Mouse (Mus musculus) B cell, adult 2 months (primary cell): ENCODE data around the gene Hist1h4h.

Experiments
- DNase-seq, 2 experiments: peaks; one replicate each; pipeline ENCODE4 v3.0.0; 2022

Gene Hist1h4h

DNA sequence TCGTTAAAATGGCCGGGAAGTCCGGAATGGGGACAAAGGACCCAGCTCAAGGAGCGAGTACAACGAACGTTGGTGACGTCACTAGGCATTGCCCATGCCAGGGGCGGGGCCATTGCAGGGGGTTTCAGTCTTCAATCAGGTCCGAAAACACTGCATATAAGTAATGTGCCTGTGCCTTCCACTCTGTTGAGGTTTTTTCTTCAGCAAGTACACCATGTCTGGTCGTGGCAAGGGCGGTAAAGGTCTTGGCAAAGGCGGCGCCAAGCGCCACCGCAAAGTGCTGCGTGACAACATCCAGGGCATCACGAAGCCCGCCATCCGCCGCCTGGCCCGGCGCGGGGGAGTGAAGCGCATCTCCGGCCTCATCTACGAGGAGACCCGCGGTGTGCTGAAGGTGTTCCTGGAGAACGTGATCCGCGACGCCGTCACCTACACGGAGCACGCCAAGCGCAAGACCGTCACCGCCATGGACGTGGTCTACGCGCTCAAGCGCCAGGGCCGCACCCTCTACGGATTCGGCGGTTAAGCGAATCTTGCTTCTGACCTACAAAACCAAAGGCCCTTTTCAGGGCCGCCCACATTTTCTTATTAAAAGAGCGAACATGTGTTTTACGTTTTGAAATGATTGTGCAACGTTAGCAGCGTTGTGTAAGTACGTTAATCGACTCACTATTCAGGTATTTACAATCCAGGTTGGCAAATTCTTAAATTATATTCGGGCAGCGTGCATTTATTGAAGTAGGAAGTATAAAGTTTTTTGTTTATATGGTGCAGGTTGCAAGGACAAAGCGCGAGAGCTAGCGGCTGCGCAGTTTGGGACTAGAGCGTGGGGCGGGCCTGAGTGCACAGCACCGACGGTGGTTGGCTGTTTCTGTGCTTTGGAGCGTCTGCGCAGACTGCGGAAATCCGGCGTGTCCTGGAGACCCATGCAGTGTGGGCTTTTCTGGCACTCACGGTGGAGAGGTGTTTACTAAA, at the start of gene Hist1h4h:
Gene Hist1h4h, plus strand, starts transcription at position 150 of the 975 bp plus-strand sequence.
- peak; percentile 98 for DNase-seq

DNA sequence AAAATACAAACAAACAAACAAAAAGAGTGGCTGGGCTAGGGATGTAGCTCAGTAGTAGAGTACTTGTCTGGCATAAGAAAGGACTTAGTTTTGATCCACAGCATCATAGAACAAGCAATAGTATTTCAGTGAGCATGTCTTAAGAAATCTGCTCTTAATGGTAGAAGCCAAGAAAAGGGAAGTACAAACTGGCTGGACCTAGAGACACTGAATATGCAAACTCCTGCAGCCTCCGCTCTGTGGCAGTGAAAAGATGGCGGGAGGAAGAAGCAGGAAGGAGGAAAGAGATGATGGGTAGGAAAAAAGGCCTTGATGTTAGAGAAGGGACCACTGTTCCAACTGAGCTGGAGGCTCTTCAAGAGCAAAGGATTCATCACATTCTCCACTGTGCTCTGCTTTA, 47.7 kb upstream of the Hist1h4h start:
- no peak for DNase-seq

DNA sequence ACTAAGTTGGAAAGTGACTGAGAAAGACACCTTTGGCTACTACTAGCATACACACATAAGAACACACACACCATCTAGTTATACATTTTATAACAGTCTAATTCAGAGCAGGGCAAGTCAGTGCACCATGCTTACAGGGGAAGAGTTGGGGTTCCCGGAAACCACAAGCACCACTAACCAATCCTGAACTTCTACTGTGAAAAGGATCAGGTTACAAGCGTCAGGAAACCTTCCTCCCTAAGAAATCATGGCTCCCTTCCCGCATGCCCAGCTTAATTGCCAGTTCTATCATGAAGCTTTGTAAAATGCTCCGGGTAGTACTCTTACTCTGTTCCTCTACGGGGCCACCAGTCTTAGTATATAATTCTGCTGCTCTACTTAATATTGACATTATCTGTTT, 45.6 kb upstream of the Hist1h4h start:
- no peak for DNase-seq

DNA sequence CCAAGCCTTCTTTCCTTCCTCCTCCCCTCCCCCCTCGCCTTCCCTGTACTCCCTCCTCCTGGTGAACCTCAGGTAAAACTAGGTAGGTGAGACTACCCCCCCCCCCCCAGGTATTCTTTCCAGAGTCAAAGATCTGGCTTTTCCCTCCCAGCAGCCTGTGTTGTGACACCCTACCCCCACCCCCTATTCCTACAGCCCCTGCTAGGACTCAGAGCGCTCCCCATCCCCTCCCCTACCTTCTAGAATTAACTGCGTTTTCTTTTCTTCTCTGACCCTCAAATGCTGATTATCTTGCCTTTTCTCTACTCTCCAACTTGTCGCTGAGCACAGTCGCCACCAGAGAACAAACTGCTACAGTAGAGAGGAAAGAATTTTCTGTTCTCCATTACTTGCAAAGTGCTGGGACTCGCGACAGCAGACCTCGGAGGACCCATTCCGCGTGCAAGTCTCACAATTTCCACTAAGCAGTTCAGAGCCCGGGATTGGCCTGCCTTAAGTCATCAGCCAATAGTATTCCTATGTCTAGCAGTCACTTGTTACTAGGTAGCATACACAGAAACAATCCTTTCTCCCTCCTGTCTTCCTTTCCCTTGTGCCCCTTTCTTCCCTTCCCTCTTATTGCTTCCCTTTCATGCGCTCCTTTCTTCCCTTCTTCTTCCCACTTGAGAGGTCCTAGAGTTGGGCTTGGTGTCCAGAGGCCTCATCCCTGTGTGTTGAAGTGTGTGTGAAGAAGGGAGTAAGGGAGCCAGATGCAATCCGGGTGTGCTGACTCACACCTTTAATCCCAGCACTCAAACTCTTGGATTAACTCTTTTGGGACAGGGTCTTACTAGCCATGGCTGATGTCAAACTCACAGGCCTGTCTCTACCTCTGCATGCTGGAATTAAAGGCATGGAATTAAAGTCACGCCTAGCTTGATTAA, 42.2 kb upstream of the Hist1h4h start, which contains the start of gene Btn2a2:
Gene Btn2a2, minus strand, starts transcription at position 458 of the 923 bp plus-strand sequence.
- peak; percentile 66 to 71 for DNase-seq

DNA sequence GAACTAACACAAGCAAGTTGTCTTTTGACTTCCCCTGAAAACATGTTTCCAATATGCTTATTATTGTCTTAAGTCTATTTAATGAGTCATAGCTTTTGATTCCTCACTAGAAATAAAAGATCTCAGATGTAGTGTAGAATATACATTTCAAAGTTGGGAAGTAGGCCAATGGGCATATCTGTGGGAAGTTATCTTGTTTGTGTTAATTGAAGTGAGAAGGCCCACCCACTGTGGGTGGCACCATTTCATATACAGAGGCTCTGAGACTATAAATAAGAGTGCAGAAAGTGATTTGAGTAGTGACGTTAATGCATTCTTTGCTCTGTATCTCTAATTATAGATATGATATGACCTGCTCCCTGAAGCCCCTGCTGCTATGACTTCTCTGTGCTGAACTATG, 40.0 kb upstream of the Hist1h4h start:
- no peak for DNase-seq

DNA sequence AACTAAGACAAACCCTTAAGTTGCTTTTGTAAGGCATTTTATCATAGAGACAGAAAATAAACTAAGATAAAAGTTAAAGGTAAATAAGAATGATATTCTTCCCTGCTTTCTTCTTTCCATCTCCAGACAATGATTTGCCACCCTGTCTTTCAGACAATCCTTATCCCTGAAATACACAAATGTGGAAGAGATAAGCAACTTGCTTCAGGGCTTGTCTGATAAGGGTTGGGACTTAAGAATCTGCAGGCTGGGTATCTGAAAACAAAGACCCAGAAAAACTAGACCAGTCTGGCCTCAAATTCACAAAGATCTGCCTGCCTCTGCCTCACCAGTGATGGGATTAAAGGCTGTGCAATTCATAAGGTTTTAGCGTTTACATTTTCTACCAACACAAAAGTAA, 39.6 kb upstream of the Hist1h4h start:
- no peak for DNase-seq

DNA sequence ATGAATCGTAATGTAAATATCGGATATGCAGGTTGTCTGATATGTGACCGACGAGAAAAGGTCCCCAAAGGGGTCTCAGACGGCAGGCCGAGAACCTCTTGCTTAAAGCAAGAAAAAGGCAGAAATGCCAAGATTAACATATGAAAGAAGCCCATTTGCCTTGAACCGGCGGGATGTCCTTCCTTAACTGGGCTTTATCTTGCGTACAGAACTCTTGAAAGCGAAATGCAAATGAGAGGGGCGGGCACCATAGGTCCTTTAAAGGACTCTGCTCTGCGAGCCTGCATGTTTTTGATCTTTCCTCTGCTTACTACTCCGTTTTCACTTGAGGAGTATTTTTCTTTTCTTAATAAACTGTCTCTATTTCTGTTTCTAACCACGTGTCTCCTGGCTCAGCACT, 38.9 kb upstream of the Hist1h4h start:
- peak in 1 of 2 experiments; percentile 20 for DNase-seq

DNA sequence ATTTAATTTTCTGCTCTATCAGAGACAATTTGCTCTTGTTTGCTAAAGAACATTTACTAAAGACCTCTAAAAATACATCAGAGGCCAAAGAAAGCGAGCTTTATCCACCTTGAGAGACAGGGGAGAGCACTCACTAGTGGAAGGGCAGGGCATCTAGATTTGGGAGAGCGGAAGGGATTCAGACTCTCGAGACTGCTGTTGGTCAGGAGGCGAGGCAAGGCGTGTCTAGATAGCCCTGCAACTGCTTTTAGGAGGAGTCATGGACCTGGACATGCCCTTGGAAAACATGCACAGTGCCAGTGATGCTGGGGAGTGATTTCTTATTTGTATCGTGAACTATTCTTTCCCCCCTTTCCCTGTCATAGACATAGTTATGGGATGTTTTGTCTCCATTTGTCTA, 35.3 kb upstream of the Hist1h4h start:
- DNase-seq, result no peak

DNA sequence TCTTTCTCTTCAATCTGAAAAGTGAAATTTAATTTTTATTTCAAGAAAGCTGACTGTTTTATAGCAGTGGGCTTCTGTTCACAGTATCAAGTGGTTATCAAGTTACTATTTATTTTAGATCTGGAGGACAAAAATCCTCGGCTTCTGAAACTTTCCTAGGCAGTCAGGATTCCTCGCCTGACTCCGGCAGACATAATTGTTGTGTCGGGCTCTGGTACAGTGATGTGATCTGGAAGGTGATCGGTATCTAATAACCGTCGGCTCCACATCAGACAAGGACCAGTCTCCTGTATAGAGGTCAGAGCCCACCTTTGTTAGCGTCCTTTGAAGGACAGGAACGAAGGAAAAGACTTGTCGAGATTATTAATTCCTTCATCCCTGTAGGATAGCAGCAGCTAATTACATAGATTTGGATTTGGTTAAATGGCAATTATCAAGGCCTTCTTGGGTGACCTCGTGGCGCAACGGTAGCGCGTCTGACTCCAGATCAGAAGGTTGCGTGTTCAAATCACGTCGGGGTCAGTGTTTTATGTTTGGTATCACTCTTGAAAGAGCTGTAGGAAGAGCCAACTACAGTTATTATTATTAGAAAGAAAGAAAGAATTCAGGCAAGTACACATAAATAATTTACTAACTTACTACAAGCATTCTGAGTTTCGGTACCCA, 33.1 kb upstream of the Hist1h4h start:
- DNase-seq, result peak in 1 of 2 experiments; percentile 31

DNA sequence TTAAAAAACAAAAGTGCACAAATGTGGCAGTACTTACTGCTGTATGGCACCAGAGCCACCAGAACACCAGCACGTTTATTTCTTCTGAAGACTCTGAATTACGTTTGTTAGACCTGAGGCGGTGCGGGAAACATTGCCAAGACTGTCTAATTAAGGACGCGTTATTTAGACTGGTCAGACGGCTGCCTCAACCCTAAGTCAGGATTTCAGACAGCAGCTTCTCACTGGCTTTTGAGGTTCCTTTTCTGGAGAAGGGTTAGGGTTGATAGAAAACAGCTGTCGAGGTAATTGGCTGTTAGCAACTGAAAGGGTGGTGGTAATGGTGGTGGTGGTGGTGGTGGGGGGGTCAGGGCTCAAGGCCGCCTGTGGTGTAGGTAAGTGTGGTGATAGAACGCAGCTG, 32.2 kb upstream of the Hist1h4h start:
- no peak for DNase-seq

DNA sequence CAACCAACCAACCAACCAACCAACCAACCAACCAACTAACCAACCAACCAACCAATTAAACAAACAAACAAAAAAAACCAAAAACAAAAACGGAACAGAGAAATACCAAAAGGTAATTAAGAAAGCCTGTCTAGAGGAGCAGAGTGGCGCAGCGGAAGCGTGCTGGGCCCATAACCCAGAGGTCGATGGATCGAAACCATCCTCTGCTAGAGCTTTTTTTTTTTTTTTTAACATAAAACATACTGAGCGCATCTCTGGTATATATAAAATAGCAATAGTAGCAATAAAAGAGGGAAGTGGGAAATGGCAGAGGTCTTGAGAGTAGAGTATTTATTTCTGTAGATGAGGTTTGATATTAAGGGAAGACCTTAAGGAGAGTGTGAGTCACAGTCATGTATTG, 30.9 kb upstream of the Hist1h4h start:
- DNase-seq, result no peak

DNA sequence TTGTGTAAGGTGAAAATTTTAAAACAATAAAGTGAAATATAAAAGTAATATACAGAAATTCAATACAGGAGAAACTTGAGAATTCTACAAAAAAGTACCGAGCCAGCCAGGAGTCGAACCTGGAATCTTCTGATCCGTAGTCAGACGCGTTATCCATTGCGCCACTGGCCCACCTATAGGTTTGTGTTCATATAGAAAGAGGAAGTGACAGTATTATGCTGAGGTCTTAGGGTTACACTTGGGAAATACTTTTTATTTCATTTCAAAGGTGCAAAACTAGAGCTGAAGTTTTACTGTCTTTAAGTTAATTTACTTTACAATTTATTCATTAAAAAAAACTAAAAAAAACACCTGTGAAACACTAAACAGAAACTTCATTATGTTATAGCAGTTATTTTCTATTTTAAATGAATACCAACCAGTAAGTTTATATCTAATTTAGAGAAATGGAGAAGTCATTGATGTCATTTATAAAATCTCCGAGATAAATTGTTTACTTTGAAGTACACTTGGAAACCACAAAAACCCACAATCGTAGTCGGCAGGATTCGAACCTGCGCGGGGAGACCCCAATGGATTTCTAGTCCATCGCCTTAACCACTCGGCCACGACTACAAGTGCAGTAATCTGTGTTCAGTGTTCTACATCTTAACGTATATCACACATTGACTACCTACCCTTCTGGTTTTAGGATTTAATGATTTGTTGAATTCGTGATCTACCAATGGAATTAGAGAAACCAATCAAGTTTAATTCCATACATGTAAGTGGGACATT, 30.2 kb upstream of the Hist1h4h start:
- peak; percentile 85 to 86 for DNase-seq

DNA sequence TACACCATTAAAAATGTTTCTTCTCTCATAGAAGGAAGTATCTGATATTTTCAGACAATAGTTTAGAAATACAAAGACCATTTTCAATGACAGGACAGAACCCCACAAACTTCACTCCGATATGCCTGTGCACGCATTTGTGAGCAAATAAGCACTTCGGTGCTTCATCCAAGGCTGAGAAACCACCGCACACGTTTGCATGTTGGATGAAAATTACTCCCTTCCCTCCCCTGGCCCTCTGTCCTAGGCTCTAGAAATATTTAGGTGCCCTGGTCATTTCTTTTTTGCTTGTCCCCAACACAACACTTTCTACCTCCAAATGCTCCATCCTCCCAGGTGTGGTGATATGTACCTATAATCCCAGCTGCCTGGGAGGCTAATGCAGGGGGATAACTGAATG, 29.3 kb upstream of the Hist1h4h start:
- DNase-seq, result no peak

DNA sequence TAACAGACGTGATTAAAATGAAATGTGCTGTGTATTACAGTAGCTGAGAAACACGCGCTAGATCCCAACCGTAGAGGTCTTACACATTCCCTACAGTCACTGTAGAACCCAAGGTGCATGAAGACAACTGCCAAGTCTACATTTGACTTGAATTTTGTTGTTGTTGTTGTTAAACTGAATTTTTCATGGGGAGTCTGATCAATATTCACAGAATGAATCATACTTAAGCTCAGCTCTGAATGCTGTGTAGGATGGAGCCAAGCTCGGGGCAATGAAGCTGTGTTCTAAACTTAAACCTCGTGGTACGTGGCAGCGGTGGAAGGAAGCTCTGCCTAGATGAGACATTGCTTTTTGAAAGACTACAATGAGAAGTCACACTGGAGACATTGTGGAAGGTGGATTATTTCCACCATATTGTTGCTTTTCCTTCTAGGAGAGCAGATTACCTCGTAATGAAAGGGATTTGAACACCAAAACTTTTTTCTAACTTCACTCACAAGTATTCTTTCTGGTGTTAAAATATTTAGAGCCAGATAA, 28.8 kb upstream of the Hist1h4h start:
- no peak for DNase-seq

DNA sequence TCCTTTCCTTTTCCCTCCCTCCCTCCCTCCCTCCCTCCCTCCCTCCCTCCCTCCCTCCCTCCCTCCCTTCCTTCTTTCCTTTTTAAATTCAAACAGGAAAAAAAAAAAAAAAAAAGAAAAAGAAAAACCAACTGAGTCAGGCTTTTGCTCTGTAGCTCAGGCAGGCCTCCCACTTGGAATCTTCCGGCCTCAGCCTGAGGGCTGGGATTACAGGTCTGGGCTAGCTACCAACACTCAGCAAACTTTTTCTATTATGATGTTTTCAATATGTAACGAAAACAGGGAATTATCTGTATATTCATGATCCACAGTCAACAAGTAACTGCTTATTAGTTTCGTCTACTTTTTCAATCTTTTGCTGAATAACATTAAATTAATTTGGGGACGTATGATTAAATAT, 27.9 kb upstream of the Hist1h4h start:
- no peak for DNase-seq

DNA sequence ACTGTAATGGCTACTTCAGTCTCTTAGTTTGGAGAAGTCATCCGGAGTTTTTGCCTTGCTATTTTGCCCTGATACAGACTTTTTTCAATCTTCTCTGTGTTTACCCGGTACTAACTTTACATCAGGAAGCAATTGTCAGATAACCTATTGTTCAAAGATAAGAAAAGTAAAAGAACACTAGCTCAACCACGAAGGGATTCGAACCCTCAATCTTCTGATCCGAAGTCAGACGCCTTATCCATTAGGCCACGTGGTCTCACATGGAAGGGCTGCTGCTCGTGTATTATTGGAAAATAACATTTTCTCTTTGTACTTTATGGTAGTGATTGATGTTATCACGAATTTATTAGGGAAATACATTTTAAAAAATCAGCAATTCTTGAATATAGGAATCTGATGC, 27.1 kb upstream of the Hist1h4h start:
- peak; percentile 64 to 66 for DNase-seq

DNA sequence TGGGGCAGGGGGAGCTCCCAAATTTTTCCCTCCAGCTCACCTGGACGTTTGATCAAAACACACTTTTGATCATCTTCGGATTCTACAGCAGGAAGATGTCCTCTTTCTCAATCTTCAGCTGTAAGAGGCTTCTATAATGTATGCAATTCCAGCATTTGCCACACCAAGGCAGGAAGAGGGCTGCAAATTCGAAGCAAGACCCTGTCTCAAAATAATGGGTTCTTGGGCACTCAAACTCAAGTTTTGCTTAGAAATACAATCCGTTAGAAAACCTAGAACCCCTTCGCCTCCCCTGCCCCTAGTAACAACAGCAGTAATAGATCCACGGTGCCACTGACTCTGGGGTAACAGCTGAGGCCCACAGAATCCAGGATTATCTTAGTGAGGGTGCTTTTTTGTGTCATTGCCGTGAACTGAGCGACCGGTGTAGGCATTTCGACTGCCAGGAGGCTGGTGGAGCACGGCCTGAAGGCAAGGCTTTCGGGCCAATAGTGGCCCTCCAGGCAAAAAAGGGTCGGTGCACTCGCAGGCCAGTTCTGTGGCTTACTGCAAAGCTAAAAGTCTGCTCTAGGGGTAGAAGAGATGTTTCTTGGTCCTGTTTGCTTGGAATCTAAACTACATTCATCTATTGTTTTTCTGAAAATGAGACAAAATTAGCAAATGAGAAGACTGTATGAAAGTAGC, 25.0 kb upstream of the Hist1h4h start:
- no peak for DNase-seq

DNA sequence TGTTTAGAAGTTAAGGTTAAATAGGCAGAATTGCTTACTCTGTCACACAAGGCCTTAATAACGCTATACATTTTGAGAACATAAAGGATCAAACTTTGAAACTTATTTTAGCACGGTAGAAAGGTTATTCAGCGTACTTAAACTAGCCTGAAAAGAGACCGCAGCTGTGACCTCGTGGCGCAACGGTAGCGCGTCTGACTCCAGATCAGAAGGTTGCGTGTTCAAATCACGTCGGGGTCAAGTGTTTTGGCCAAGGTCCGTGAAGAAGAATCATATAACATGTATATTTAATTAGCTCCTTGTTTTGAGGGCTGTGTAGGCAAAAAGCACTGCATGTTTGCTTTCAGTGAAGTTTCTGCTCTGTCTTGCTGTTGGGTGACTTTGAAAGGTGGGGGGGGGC, 24.5 kb upstream of the Hist1h4h start:
- peak; percentile 68 to 74 for DNase-seq

DNA sequence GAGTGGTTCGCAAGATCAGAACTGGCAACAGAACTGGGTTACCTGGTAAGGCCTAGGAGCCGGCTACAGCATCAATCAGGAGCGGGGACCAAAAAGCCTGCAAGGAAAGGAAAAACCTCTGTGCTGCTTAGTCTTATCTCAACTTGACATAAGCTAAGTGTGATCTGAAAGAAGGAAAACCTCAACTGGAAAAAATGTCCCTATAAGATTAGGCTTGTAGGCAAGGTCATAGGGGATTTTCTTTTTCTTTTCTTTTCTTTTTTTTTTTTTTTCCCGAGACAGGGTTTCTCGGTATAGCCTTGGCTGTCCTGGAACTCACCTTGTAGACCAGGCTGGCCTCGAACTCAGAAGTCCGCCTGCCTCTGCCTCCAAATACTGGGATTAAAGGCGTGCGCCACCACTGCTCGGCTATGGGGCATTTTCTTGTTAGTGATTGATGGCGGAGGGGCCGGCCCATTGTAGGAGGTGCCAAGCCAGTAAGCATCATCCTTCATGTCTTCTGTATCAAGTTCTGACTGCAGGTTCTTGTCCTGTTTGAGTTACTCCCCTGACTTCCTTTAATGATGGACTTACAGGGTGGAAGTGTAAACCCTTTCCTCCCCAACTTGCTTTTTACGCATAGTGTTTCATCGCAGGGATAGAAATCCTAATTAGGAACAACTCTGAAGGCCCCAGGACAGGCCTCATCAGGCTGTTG, 23.9 kb upstream of the Hist1h4h start:
- DNase-seq, result no peak

DNA sequence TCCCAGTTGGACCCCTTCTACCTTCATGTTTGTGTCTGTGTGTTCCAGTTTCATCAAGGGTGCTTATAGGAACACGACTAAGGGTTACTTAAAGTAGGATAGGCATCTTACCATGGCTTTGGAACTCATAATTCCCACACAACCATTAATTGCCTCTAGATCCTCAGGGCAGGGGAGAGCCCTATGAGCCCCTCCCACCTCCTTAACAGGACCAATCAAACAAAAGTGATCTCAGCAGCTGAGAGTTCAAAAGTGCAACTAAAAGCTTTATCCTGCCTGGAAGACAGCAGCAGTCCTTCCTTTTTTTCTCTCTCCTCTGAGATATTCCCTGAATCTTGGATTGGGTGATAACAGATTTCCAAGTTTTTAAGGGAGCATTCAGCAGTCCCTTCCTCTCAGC, 20.7 kb upstream of the Hist1h4h start:
- no peak for DNase-seq

DNA sequence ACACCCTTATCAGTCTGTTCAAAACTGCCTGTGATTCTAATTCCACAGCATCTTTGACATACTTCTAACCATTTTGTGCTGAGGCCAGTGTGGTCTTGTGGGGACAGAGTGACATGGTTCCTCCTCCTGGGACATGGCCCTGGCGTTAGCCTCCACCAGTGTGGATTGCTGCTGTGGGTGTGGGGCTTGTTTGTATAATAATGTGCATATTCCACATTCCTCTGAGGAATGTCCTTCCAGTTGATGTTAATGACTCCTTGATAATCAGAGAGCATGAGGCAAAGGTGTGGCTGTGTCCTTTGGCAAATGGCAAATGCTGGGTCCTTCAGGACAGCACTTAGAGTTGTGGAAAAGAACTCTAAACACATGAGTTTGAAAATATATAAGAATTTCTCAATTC, 17.3 kb upstream of the Hist1h4h start:
- DNase-seq, result no peak
